9 mouse cellular contexts compared by ENCODE assay signal in genomic region chr7:118992623-118993405, GRCm38 (mm10). TPM values are rescaled to one million over a fixed set of nuclear protein-coding genes. Genes with fewer than 3 reads are reported as not detected.
DNase-seq lines count a peak whose midpoint lies in the region; ATAC-seq and TF ChIP-seq lines count a peak whose summit lies in the region.
"Had no signal": no experiment of that assay in that cellular context is flagged by ENCODE, and none has a peak within 500 bp of the region (broad histone marks: within the 10 kb centered on the region; RNA-seq: fewer than 3 reads in every experiment).

No protein-coding gene starts in this region.

- peak overlapping the region; percentile 71 for H3K4me2 ChIP-seq in liver, embryonic 12.5 days
- H3K4me2 ChIP-seq in hindbrain, postnatal 0 days (ENCODE audit: low read depth, low read length) = peak overlapping the region; percentile 89

- DNase-seq in cerebellum, adult 11-12 months = peak; percentile 31
- DNase-seq in cerebellum, adult 11 months = no peak
- DNase-seq in liver = no peak
- DNase-seq in hindbrain, postnatal 0 days (ENCODE audit: low spot score) = peak; percentile 45
- no peak for DNase-seq in gastrocnemius, postnatal 10 days
- DNase-seq in right cerebral cortex, postnatal 14 days = no peak

- no peak overlapping the region for H3K27ac ChIP-seq in liver, embryonic 12.5 days
- peak overlapping the region; percentile 69 for H3K27ac ChIP-seq in hindbrain, postnatal 0 days
- H3K27ac ChIP-seq in olfactory bulb, adult 2 months (ENCODE audit: insufficient read depth, low read depth, low read length) = peak overlapping the region; percentile 97
- H3K27ac ChIP-seq: liver, embryonic 15.5 days had no signal

- no peak overlapping the region for H3K9ac ChIP-seq in liver, embryonic 12.5 days
- H3K9ac ChIP-seq in hindbrain, postnatal 0 days (replicated peaks; ENCODE audit: low read length) = peak overlapping the region; percentile 61; the same call in 1 of the 2 replicates

- no peak for TF ChIP-seq CTCF in hindbrain, postnatal 0 days (IDR thresholded peaks at IDR 0.05; ENCODE audit: low read depth)
- TF ChIP-seq CTCF in olfactory bulb, adult 2 months (IDR thresholded peaks at IDR 0.05; ENCODE audit: insufficient read depth, low read depth, low read length) = no peak

- H3K36me3 ChIP-seq in liver, embryonic 12.5 days = no peaks in the 10 kb centered on the region
- no peaks in the 10 kb centered on the region for H3K36me3 ChIP-seq in hindbrain, postnatal 0 days (ENCODE audit: insufficient read depth, low read length)
- H3K36me3 ChIP-seq: liver, embryonic 15.5 days had no signal

- H3K9me3 ChIP-seq in liver, embryonic 12.5 days (replicated peaks) = no peaks in the 10 kb centered on the region
- H3K9me3 ChIP-seq in hindbrain, postnatal 0 days (ENCODE audit: low read length) = no peaks in the 10 kb centered on the region
- H3K9me3 ChIP-seq: liver, embryonic 15.5 days had no signal

- no peak for ATAC-seq in liver, embryonic 12.5 days
- no peak for ATAC-seq in hindbrain, postnatal 0 days

- no peak overlapping the region for H3K4me3 ChIP-seq in liver, embryonic 12.5 days
- H3K4me3 ChIP-seq in hindbrain, postnatal 0 days (ENCODE audit: low read length) = peak overlapping the region; percentile 62
- peak overlapping the region; percentile 69 for H3K4me3 ChIP-seq in olfactory bulb, adult 2 months (ENCODE audit: insufficient read depth, low read depth, low read length)

- H3K4me1 ChIP-seq in liver, embryonic 12.5 days = peaks cover 17% of the 10 kb centered on the region
- peaks cover 35% of the 10 kb centered on the region for H3K4me1 ChIP-seq in hindbrain, postnatal 0 days (ENCODE audit: insufficient read depth, low read length)
- H3K4me1 ChIP-seq in olfactory bulb, adult 2 months (ENCODE audit: control insufficient read depth, insufficient read depth, low read length) = peaks cover 33% of the 10 kb centered on the region

- peaks cover 54% of the 10 kb centered on the region for H3K27me3 ChIP-seq in liver, embryonic 12.5 days (replicated peaks)
- H3K27me3 ChIP-seq in hindbrain, postnatal 0 days (ENCODE audit: insufficient read depth, low read length) = no peaks in the 10 kb centered on the region

- 37% methylated on average over 13 of the region's 13 CpGs for WGBS in liver, embryonic 12.5 days (ENCODE audit: insufficient replicate concordance)
- WGBS in hindbrain, postnatal 0 days = 12% methylated on average over 13 of the region's 13 CpGs
- 16% methylated on average over 13 of the region's 13 CpGs for WGBS in olfactory bulb, adult 2 months

- peak; percentile 41; the same call in 1 of the 2 replicates for TF ChIP-seq POLR2A in olfactory bulb, adult 2 months (IDR thresholded peaks at IDR 0.05; ENCODE audit: insufficient read depth, low read depth, low read length)

RNA-seq across cellular contexts. Expression of gene Gprc5b, which starts 2.2 kb away (rescaled TPM):
- polyA plus RNA-seq in liver, embryonic 12.5 days (2016; fragmentation: Nextera tagmentation; extraction: Ambion mirVana) = 0.46 and 0.73 TPM in 2 replicates
- total RNA-seq in hindbrain, postnatal 0 days (2014; rRNA removed) = 42.8 and 56.9 TPM in 2 replicates
- polyA plus RNA-seq in hindbrain, postnatal 0 days (2015; fragmentation: Nextera tagmentation; extraction: Ambion mirVana) = 9.5 and 10.6 TPM in 2 replicates
- polyA plus RNA-seq in olfactory bulb, adult 2 months (2012; ENCODE audit: insufficient read depth, insufficient read length, low replicate concordance, missing spikeins) = not detected in 2 replicates
- 10 to 100 TPM; 34.9 to 36.6 TPM for total RNA-seq in gastrocnemius, postnatal 10 days (2021)

Comparison
In these comparisons a context has a peak if more than half of its experiments do, and no peak if none do; other contexts are left out.
1. DNase-seq: peak in cerebellum, adult 11-12 months (single experiment) and hindbrain, postnatal 0 days (single experiment); none in cerebellum, adult 11 months (single experiment), liver (single experiment), gastrocnemius, postnatal 10 days (single experiment) and right cerebral cortex, postnatal 14 days (single experiment).